Mouse (Mus musculus) midbrain, embryonic 12.5 days (tissue): Measurements from ENCODE around the gene Gm17720. TPM values are rescaled to one million over a fixed set of nuclear protein-coding genes. Genes with fewer than 3 reads are reported as not detected.

ENCODE experiments used
- ATAC-seq: fragments of 200-750 bp; cut with Nextera tagmentation; 2 replicates; pipeline ENCODE4 v1.8.0; 2017; ENCODE audit warnings: low read depth, moderate TSS enrichment, moderate library complexity; ENCODE audit not compliant: low FRiP score
- H3K27ac ChIP-seq: fragments of 300-500 bp; sonication (generic); replicated peaks from 2 replicates; pipeline ENCODE4 v1.5.1; 2016; ENCODE audit warnings: mild to moderate bottlenecking
- H3K27me3 ChIP-seq: fragments of 300-500 bp; sonication (generic); 2 replicates; pipeline ENCODE4 v1.6.1; 2016; ENCODE audit warnings: mild to moderate bottlenecking
- H3K36me3 ChIP-seq: fragments of 300-500 bp; sonication (generic); 2 replicates; pipeline ENCODE4 v1.6.1; 2016
- H3K4me1 ChIP-seq: fragments of 300-500 bp; sonication (generic); 2 replicates; pipeline ENCODE4 v1.6.1; 2016
- H3K4me2 ChIP-seq: fragments of 300-500 bp; sonication (generic); replicated peaks from 2 replicates; pipeline ENCODE4 v1.6.1; 2016; ENCODE audit warnings: mild to moderate bottlenecking, moderate library complexity
- H3K4me3 ChIP-seq: fragments of 300-500 bp; sonication (generic); 2 replicates; pipeline ENCODE4 v1.5.1; 2016; ENCODE audit warnings: mild to moderate bottlenecking
- H3K9ac ChIP-seq: fragments of 300-500 bp; sonication (generic); replicated peaks from 2 replicates; pipeline ENCODE4 v1.6.1; 2016; ENCODE audit warnings: mild to moderate bottlenecking, moderate library complexity
- H3K9me3 ChIP-seq: fragments of 300-500 bp; sonication (generic); 2 replicates; pipeline ENCODE4 v1.6.1; 2016; ENCODE audit warnings: mild to moderate bottlenecking
- WGBS: fragments of 180-500 bp; shearing (Covaris S2); methylation state at CpG from one replicate; pipeline ENCODE4 v1.1.7; 2016; 5-methylcytosine and 5-hydroxymethylcytosine counted together
- polyA plus RNA-seq: library from polyadenylated mRNA; unstranded; fragments of >200 nt; fragmentation: Nextera tagmentation; extraction: Ambion mirVana; gene quantifications from 2 replicates; pipeline ENCODE4 v1.2.1, GENCODE M21; 2016

Gene Gm17720
- polyA plus RNA-seq, 1 experiment from 2014 or later: not detected

- Histone ChIP-seq H3K4me3 (peak within 1 kb of the TSS; percentile 62), H3K27me3 (no peaks in the 10 kb centered on the region; the same call in 1 of the 2 replicates), H3K27ac (no peak within 1 kb of the TSS), H3K9me3 (no peaks in the 10 kb centered on the region), H3K4me1 (peaks cover 15% of the 10 kb centered on the region), H3K36me3 (peaks cover 22% of the 10 kb centered on the region), H3K4me2 (peak within 1 kb of the TSS; percentile 97), H3K9ac (peak within 1 kb of the TSS; percentile 82)
- peak; percentile 94 for ATAC-seq
- 7% methylated on average over 54 of the region's 54 CpGs for WGBS
Observed at GRCm38 (mm10) chr8:110079282-110080221, 23.0 kb downstream of the Gm17720 start, which contains the start of gene Zfp612. Zfp612 (plus strand) TSS chr8:110079746.

- Histone ChIP-seq H3K27me3 (no peaks in the 10 kb centered on the region; the same call in 1 of the 2 replicates), H3K9ac (no peak overlapping the region), H3K4me2 (no peak overlapping the region), H3K27ac (no peak overlapping the region), H3K4me1 (peaks cover 3% of the 10 kb centered on the region; the same call in 1 of the 2 replicates), H3K9me3 (no peaks in the 10 kb centered on the region), H3K4me3 (no peak overlapping the region), H3K36me3 (no peaks in the 10 kb centered on the region)
- no peak for ATAC-seq
- 85% methylated on average over 8 of the region's 8 CpGs for WGBS
Observed at GRCm38 (mm10) chr8:110074496-110074895, 28.1 kb downstream of the Gm17720 start.

- WGBS: 14% methylated on average over 9 of the region's 9 CpGs
Observed at GRCm38 (mm10) chr8:110071600-110071999, 31.0 kb downstream of the Gm17720 start.

GRCm38 (mm10) chr8:110069706-110070105 lies 32.8 kb downstream of the Gm17720 start:
- no peak overlapping the region for H3K27ac ChIP-seq
- H3K4me1 ChIP-seq: no peaks in the 10 kb centered on the region
- no peaks in the 10 kb centered on the region for H3K27me3 ChIP-seq
- H3K36me3 ChIP-seq: no peaks in the 10 kb centered on the region
- H3K4me2 ChIP-seq: no peak overlapping the region
- no peak for ATAC-seq
- no peaks in the 10 kb centered on the region for H3K9me3 ChIP-seq
- no peak overlapping the region for H3K9ac ChIP-seq
- WGBS: 88% methylated on average over 4 of the region's 4 CpGs
- no peak overlapping the region for H3K4me3 ChIP-seq

More at GRCm38 (mm10) chr8:110071600-110071999, 31.0 kb downstream of the Gm17720 start:
- Histone ChIP-seq H3K36me3 (no peaks in the 10 kb centered on the region), H3K4me1 (no peaks in the 10 kb centered on the region), H3K9me3 (no peaks in the 10 kb centered on the region), H3K27me3 (no peaks in the 10 kb centered on the region), H3K27ac (no peak overlapping the region), H3K4me2 (no peak overlapping the region), H3K4me3 (no peak overlapping the region), H3K9ac (no peak overlapping the region)
- no peak for ATAC-seq

GRCm38 (mm10) chr8:110065676-110066075 lies 36.9 kb downstream of the Gm17720 start:
- no peaks in the 10 kb centered on the region for H3K36me3 ChIP-seq
- H3K9ac ChIP-seq: no peak overlapping the region
- no peaks in the 10 kb centered on the region for H3K9me3 ChIP-seq
- 84% methylated on average over 4 of the region's 4 CpGs for WGBS
- ATAC-seq: no peak
- H3K4me2 ChIP-seq: no peak overlapping the region
- no peaks in the 10 kb centered on the region for H3K27me3 ChIP-seq
- H3K4me1 ChIP-seq: no peaks in the 10 kb centered on the region
- H3K4me3 ChIP-seq: no peak overlapping the region
- no peak overlapping the region for H3K27ac ChIP-seq

GRCm38 (mm10) chr8:110064606-110065365 lies 37.8 kb downstream of the Gm17720 start:
- Histone ChIP-seq H3K27me3 (no peaks in the 10 kb centered on the region), H3K9me3 (no peaks in the 10 kb centered on the region), H3K36me3 (no peaks in the 10 kb centered on the region), H3K9ac (no peak overlapping the region), H3K4me2 (no peak overlapping the region), H3K4me1 (no peaks in the 10 kb centered on the region), H3K4me3 (no peak overlapping the region), H3K27ac (no peak overlapping the region)
- ATAC-seq: no peak
- WGBS: 94% methylated on average over 18 of the region's 18 CpGs

- H3K36me3 ChIP-seq: no peaks in the 10 kb centered on the region
- no peaks in the 10 kb centered on the region for H3K9me3 ChIP-seq
- no peaks in the 10 kb centered on the region for H3K27me3 ChIP-seq
- no peak for ATAC-seq
- H3K9ac ChIP-seq: no peak overlapping the region
- no peaks in the 10 kb centered on the region for H3K4me1 ChIP-seq
- H3K27ac ChIP-seq: no peak overlapping the region
- WGBS: 85% methylated on average over 9 of the region's 9 CpGs
- no peak overlapping the region for H3K4me3 ChIP-seq
- no peak overlapping the region for H3K4me2 ChIP-seq
Observed at GRCm38 (mm10) chr8:110064161-110064560, 38.4 kb downstream of the Gm17720 start.

- no peak for ATAC-seq
- no peaks in the 10 kb centered on the region for H3K36me3 ChIP-seq
- no peak overlapping the region for H3K9ac ChIP-seq
- H3K4me2 ChIP-seq: no peak overlapping the region
- H3K4me1 ChIP-seq: no peaks in the 10 kb centered on the region
- H3K27me3 ChIP-seq: no peaks in the 10 kb centered on the region
- WGBS: 79% methylated on average over 8 of the region's 8 CpGs
- no peak overlapping the region for H3K27ac ChIP-seq
- H3K9me3 ChIP-seq: no peaks in the 10 kb centered on the region
- no peak overlapping the region for H3K4me3 ChIP-seq
Observed at GRCm38 (mm10) chr8:110058207-110058606, 44.3 kb downstream of the Gm17720 start.

GRCm38 (mm10) chr8:110051208-110051607 lies 51.3 kb downstream of the Gm17720 start:
- Histone ChIP-seq H3K4me1 (no peaks in the 10 kb centered on the region), H3K9ac (no peak overlapping the region), H3K9me3 (no peaks in the 10 kb centered on the region), H3K4me2 (no peak overlapping the region), H3K27me3 (no peaks in the 10 kb centered on the region), H3K4me3 (no peak overlapping the region), H3K36me3 (no peaks in the 10 kb centered on the region), H3K27ac (no peak overlapping the region)
- WGBS: 85% methylated on average over 6 of the region's 6 CpGs
- ATAC-seq: no peak

GRCm38 (mm10) chr8:110040509-110040908 lies 62.0 kb downstream of the Gm17720 start:
- Histone ChIP-seq H3K4me2 (no peak overlapping the region), H3K27me3 (no peaks in the 10 kb centered on the region), H3K4me3 (no peak overlapping the region), H3K4me1 (no peaks in the 10 kb centered on the region), H3K27ac (no peak overlapping the region), H3K9ac (no peak overlapping the region), H3K9me3 (no peaks in the 10 kb centered on the region), H3K36me3 (no peaks in the 10 kb centered on the region)
- ATAC-seq: no peak
- 90% methylated on average over 4 of the region's 4 CpGs for WGBS

- Histone ChIP-seq H3K4me3 (no peak within 1 kb of the TSS), H3K4me1 (no peaks in the 10 kb centered on the region), H3K9me3 (no peaks in the 10 kb centered on the region), H3K27ac (no peak within 1 kb of the TSS), H3K27me3 (no peaks in the 10 kb centered on the region), H3K36me3 (no peaks in the 10 kb centered on the region), H3K9ac (no peak within 1 kb of the TSS), H3K4me2 (no peak within 1 kb of the TSS)
- 89% methylated on average over 5 of the region's 5 CpGs for WGBS
- ATAC-seq: no peak
Observed at GRCm38 (mm10) chr8:110039659-110040058, 62.9 kb downstream of the Gm17720 start, which contains the start of gene Chst4. Chst4 (minus strand) TSS chr8:110039740.

- Histone ChIP-seq H3K4me1 (peaks cover 1% of the 10 kb centered on the region; the same call in 1 of the 2 replicates), H3K9me3 (no peaks in the 10 kb centered on the region), H3K36me3 (no peaks in the 10 kb centered on the region), H3K9ac (no peak overlapping the region), H3K4me3 (no peak overlapping the region), H3K27ac (no peak overlapping the region), H3K27me3 (no peaks in the 10 kb centered on the region), H3K4me2 (no peak overlapping the region)
- 43% methylated on average over 7 of the region's 7 CpGs for WGBS
- ATAC-seq: no peak
Observed at GRCm38 (mm10) chr8:110039216-110039615, 63.3 kb downstream of the Gm17720 start.
